Mouse (Mus musculus): ENCODE measurements around the gene Ache. TPM values are rescaled to one million over a fixed set of nuclear protein-coding genes. Genes with fewer than 3 reads are reported as not detected.

The Ache gene
- total RNA-seq, 2 experiments from 2014 or later, result 53.8 to 62.9 TPM

GRCm38 (mm10) chr5:137287953-137288743 is 829 bp downstream of the Ache start:
- H3K4me3 ChIP-seq, result peak overlapping the region; percentile 62
- intact Hi-C loops (cut with DNase I), result loop anchor here (2.0 to 5.0 kb wide), 3 partner anchors 165 to 257 kb away; no protein-coding TSS in a partner anchor
- DNase-seq (ENCODE audit: extremely low spot score in 1 of 2, low spot score in 2 of 2), result peak; percentile 63 to 65
- peak overlapping the region; percentile 91 for H3K27ac ChIP-seq
- no peak for TF ChIP-seq CTCF (IDR thresholded peaks at IDR 0.05)

DNA sequence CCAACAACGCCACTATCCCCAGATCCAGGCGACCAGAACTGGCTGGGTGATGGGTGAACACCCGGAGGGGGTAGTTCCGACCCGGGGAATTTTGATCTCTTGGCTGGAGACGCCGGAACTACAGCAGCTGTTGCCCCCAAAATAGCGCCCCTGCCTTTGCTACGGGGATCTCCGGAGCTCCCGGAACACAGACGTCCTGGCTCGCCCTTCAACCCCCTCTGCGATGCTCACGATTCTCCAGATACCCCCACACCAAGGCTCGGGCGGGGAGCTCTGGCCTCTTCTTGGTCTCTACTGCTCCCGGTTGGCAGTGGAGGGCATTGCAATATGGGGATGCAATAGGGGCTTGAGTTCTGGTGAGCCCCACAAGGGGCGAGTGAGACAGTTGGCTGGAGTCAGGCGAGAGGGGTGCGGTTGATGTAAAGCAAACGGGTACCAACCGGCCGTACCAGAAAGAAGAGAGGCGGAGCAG is 1.7 kb downstream of the Ache start:
- peak; percentile 55 for TF ChIP-seq CTCF (IDR thresholded peaks at IDR 0.05)
- Histone ChIP-seq H3K4me3 (peak overlapping the region; percentile 44), H3K27ac (peak overlapping the region; percentile 83)
- intact Hi-C loops (cut with DNase I), result loop anchor here (2.0 to 5.0 kb wide), 2 partner anchors 218 to 258 kb away; no protein-coding TSS in a partner anchor
- peak; percentile 52 to 68 for DNase-seq (ENCODE audit: extremely low spot score in 1 of 2, low spot score in 2 of 2)

DNA sequence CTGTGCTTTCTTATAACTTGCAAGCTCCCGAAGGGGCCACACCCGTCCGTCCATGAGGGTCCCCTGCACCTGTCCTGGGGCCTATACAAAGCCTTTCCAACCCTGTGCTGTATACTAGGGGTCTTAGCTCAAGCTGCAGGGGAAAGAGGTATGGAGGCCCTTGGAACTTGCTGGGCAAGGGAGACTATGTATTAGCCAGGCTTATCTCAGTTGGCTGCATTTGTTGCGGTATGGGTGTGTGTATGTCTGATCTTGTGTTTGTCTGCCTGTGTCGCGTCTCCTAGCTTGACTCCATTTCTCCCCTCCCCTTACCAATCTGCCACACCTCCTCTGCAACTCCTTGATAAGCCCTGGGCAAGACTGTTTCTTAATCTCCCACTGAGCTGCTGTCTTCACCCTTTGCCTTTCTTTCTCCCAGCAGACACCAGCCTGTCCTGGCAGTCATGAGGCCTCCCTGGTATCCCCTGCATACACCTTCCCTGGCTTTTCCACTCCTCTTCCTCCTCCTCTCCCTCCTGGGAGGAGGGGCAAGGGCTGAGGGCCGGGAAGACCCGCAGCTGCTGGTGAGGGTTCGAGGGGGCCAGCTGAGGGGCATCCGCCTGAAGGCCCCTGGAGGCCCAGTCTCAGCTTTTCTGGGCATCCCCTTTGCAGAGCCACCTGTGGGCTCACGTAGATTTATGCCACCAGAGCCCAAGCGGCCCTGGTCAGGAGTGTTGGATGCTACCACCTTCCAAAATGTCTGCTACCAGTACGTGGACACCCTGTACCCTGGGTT is 2.5 kb downstream of the Ache start:
- no peak for TF ChIP-seq CTCF (IDR thresholded peaks at IDR 0.05)
- Histone ChIP-seq H3K27ac (peak overlapping the region; percentile 83), H3K4me3 (peak overlapping the region; percentile 44)
- intact Hi-C loops (cut with DNase I), result loop anchor here (2.0 to 5.0 kb wide), 2 partner anchors 218 to 259 kb away; no protein-coding TSS in a partner anchor
- no peak for DNase-seq (ENCODE audit: extremely low spot score in 1 of 2, low spot score in 2 of 2)

GRCm38 (mm10) chr5:137290677-137291076 is 3.4 kb downstream of the Ache start:
- intact Hi-C loops (cut with DNase I), result no loop called here
- Histone ChIP-seq H3K27ac (no peak overlapping the region), H3K4me3 (no peak overlapping the region)
- no peak for DNase-seq (ENCODE audit: extremely low spot score in 1 of 2, low spot score in 2 of 2)
- TF ChIP-seq CTCF (IDR thresholded peaks at IDR 0.05), result peak; percentile 55

DNA sequence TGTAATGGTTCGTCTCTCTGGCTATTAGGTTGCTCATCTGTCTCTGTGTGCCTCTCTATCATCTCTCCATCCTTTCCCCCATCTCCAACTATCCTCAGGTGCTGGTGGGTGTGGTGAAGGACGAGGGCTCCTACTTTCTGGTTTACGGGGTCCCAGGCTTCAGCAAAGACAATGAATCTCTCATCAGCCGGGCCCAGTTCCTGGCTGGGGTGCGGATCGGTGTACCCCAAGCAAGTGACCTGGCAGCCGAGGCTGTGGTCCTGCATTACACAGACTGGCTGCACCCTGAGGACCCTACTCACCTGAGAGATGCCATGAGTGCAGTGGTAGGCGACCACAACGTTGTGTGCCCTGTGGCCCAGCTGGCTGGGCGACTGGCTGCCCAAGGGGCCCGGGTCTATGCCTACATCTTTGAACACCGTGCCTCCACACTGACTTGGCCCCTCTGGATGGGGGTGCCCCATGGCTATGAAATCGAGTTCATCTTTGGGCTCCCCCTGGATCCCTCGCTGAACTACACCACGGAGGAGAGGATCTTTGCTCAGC is 4.1 kb downstream of the Ache start:
- intact Hi-C loops (cut with DNase I), result no loop called here
- no peak for TF ChIP-seq CTCF (IDR thresholded peaks at IDR 0.05)
- Histone ChIP-seq H3K27ac (no peak overlapping the region), H3K4me3 (no peak overlapping the region)
- no peak for DNase-seq (ENCODE audit: extremely low spot score in 1 of 2, low spot score in 2 of 2)

- peak; percentile 22 for TF ChIP-seq CTCF (IDR thresholded peaks at IDR 0.05)
- peak; percentile 72 to 75 for DNase-seq (ENCODE audit: extremely low spot score in 1 of 2, low spot score in 2 of 2)
- Histone ChIP-seq H3K4me3 (peak overlapping the region; percentile 57), H3K27ac (peak overlapping the region; percentile 86)
- intact Hi-C loops (cut with DNase I), result no loop called here
Observed at GRCm38 (mm10) chr5:137293282-137293681, 6.0 kb downstream of the Ache start.

DNA sequence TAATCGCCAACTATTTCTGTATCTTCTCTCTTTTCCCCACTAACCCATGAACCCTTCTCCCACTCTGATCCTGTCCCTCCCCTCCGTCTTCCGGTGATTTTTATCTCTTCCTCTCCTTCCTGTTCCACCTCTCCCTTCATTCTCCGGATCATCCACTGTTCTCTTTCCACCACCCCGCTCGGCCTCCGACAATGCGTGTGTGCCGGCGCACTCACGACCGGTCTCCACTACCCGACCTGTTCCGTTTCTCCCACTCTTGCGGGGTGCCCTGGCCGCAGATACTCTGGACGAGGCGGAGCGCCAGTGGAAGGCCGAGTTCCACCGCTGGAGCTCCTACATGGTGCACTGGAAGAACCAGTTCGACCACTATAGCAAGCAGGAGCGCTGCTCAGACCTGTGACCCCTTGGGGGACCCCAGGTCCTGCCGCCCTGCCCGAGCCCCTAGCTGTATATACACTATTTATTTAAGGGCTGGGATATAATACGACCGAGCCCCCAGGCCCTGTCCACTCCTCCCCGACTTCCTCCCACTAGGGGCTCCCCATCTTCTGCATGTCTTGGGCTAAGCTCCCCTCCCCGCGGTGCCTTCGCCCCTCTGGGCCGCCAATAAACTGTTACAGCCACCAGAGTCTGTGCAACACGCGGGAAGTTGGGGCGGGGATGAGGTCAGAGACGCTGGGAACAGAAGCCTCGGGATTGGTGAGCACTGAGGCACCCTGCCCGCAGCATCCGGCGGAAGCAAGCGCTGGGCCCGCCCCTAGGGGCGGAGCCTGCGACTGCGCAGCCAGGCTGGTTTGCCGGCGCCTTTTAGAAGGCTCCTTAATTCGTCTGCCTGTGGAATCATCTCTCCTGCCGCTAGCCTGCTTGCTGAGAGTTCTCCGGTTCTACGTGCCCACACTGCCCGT is 6.8 kb downstream of the Ache start, which contains the start of gene Ufsp1:
TSS of gene Ufsp1 (plus strand) at position 791 of the 905 bp plus-strand sequence.
- TF ChIP-seq CTCF (IDR thresholded peaks at IDR 0.05), result no peak; the same call in 1 of the 2 replicates
- intact Hi-C loops (cut with DNase I), result no loop called here
- Histone ChIP-seq H3K4me3 (peak within 1 kb of the TSS; percentile 57), H3K27ac (peak within 1 kb of the TSS; percentile 86)
- DNase-seq (ENCODE audit: extremely low spot score in 1 of 2, low spot score in 2 of 2), result peak; percentile 95

- intact Hi-C loops (cut with DNase I), result loop anchor here (5.0 kb wide), 1 partner anchor 233 kb away; no protein-coding TSS in a partner anchor
- TF ChIP-seq CTCF (IDR thresholded peaks at IDR 0.05), result no peak
- peak overlapping the region; percentile 79 for H3K27ac ChIP-seq
- DNase-seq (ENCODE audit: extremely low spot score in 1 of 2, low spot score in 2 of 2), result no peak
- H3K4me3 ChIP-seq, result peak overlapping the region; percentile 57
Observed at GRCm38 (mm10) chr5:137294744-137295093, 7.4 kb downstream of the Ache start.

DNA sequence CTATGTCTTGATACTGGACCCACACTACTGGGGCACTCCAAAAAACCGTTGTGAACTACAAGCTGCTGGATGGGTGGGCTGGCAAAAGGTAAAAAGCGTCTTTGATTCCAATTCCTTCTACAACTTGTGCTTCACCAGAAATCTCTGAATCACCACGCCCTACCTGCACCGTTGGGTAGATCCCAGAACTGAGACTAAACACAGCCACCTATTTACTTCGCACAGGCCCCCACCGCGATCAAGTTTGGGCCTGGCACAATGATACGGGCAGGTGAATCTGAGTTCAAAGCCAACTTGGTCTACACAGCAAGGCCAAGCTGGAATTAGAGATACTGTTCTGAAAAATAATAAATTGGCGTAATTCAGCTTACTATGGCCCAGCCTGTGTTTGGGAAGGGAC is 8.0 kb downstream of the Ache start:
- H3K4me3 ChIP-seq, result peak overlapping the region; percentile 57
- intact Hi-C loops (cut with DNase I), result loop anchor here (5.0 kb wide), 1 partner anchor 232 kb away; no protein-coding TSS in a partner anchor
- no peak overlapping the region; the same call in 1 of the 2 replicates for H3K27ac ChIP-seq
- TF ChIP-seq CTCF (IDR thresholded peaks at IDR 0.05), result no peak
- no peak for DNase-seq (ENCODE audit: extremely low spot score in 1 of 2, low spot score in 2 of 2)

- no peak overlapping the region for H3K27ac ChIP-seq
- no peak overlapping the region for H3K4me3 ChIP-seq
- intact Hi-C loops (cut with DNase I), result loop anchor here (5.0 kb wide), 1 partner anchor 232 kb away; no protein-coding TSS in a partner anchor
- no peak for TF ChIP-seq CTCF (IDR thresholded peaks at IDR 0.05)
- DNase-seq (ENCODE audit: extremely low spot score in 1 of 2, low spot score in 2 of 2), result no peak
Observed at GRCm38 (mm10) chr5:137295712-137296111, 8.4 kb downstream of the Ache start.

Measured in left cerebral cortex, adult 2 months (tissue).